Mouse (Mus musculus) heart, adult 18-20 months (tissue): ENCODE results near the gene Ptpn6. TPM values are rescaled to one million over a fixed set of nuclear protein-coding genes. Genes with fewer than 3 reads are reported as not detected.
A peak's percentile ranks its signal among the peaks of the same experiment; 100 is the strongest.

Source experiments
- DNase-seq, 2 experiments: peaks; one replicate each; pipeline ENCODE4 v3.0.0; 2021 to 2022; ENCODE audit warnings: mixed read lengths in 1 of 2
- total RNA-seq, 2 experiments: library from RNA; stranded (reverse); gene quantifications; 2 replicates each; pipeline ENCODE4 v1.2.3; 2021

Gene Ptpn6
- total RNA-seq, 2 experiments from 2014 or later: 3.0 to 12.9 TPM

DNA sequence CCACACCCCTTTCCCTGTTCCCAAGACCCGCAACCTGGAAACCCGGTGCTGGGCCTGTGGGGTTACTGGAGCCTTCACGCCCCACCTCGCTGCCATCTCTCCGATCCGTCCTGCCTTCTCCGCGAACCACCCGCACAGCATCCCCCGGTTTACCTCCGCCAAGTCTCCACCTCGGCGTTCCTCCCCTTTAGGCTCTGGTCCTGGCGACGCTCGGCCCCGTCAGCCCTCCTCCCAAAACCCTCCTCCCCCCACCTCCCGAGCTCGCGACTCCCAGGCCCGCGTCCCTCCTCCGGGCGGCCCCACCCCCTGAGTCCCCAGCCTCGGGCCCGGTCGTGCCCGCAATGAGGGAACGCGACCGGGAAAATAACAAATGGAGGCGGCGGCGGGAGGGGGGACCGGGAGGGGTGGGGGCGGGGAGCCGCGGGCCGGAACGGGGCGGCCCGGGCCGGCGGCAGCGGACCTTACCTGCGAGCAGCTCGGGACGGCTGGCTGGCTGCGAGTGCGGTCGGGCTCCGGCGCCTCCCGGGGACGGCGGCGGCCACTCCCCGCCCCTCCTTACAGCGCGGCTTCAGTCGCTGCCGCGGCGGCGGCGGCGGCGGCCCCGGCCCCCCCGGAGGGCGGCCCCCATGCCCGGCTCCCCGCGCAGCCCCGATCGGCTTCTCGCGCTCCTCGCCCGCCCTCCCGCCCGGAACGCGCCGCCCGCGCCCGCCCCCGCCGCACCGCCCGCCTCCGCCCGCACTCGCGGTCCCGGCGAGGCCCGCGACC is 17.5 kb upstream of the Ptpn6 start, which contains the start of the genes Gm45234 and Atn1:
Gene Gm45234 (minus strand): TSS at position 191 of the 765 bp plus-strand sequence.
Gene Atn1 (minus strand): TSS at position 694 of the 765 bp plus-strand sequence.
- DNase-seq: peak; percentile 81 to 87

DNA sequence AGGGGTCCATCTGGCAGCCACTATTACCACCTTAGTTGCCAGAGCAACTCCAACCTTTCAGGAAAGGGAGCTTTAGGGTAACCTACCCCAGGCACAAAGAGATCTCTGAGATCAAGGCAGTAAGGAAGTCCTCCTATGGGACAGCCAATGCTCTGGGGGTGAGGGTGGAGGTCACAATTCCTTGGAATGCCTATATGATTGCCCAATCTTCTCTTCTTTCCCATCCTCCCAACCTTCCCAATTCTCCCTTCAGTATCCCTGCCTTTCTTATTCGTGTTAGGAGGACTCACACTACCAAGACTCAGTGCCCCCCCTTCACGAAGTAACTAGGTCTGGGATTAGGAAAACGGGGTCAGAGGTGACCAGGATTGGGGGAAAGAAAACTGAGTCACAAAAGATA is 16.8 kb upstream of the Ptpn6 start:
- DNase-seq: peak in 1 of 2 experiments; percentile 32

- DNase-seq: no peak
Measured at GRCm38 (mm10) chr6:124753861-124754260, 15.3 kb upstream of the Ptpn6 start.

DNA sequence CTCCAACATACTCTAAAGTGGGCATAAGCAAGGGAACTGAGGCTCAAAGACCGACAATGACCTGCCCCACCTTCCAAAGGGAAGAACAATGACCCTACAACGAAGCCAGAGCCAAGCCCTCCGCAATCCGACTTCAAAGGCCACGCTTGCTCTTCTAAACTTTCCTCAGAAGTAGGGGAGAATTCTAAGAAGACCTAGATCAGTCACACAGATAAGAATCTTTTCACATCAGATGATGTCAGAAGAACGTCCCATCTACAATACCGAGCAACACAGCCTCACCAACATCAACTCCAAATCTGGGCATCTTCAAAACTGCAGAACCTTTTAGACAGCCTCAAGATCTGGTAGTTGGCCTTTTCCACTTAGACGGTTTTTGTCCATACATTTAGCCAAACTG is 11.9 kb upstream of the Ptpn6 start:
- DNase-seq: no peak

DNA sequence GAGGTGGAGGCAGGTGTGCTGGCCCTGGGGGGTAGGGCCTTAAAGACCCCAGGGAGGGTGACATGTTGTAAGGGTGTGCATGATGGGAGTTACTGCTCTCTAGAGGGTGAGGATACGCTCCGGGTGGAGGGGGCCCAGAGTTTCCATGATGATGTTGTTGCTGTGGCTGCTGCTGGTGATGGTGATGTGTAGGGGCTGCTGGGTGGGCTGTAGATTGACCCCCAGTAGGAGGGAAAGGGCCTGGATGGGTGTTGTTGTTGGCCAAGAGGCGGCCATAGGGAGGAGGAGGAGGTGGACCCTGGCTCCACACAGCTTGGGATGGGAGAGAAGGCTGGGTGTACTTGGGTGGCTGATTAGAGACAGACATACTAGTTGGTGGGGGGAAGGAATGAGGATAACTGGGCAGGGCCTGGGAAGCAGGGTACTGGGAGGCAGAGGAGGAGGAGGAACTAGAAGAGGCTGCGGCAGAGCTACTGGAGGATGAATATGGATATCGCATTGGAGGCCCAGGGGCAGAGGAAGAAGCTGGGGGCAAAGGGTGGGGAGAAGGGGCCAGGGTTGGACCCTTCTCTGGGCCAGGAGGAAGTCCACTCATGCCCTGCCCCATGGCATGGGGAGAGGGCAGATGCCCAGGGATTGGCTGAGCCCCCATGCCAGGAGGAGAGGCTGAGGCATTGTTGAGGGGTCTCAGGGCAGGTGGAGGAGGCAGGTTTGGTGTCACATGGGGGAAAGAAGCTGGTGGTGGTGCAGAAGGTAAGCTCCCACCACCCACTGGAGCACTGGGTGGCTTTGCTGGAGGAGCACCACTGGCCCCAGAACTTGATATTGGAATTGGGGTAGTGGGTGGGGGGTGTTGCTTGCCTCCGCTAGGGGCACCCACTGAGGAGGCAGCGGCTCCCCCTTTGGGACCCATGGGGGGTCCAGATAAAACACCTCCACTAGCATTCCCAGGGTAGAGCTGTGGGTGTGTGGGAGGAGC is 8.4 kb upstream of the Ptpn6 start:
- no peak for DNase-seq

- DNase-seq: peak in 1 of 2 experiments; percentile 38
Measured at GRCm38 (mm10) chr6:124746296-124746605, 7.7 kb upstream of the Ptpn6 start.

- peak; percentile 94 to 95 for DNase-seq
Measured at GRCm38 (mm10) chr6:124745490-124746295, 7.2 kb upstream of the Ptpn6 start.

DNA sequence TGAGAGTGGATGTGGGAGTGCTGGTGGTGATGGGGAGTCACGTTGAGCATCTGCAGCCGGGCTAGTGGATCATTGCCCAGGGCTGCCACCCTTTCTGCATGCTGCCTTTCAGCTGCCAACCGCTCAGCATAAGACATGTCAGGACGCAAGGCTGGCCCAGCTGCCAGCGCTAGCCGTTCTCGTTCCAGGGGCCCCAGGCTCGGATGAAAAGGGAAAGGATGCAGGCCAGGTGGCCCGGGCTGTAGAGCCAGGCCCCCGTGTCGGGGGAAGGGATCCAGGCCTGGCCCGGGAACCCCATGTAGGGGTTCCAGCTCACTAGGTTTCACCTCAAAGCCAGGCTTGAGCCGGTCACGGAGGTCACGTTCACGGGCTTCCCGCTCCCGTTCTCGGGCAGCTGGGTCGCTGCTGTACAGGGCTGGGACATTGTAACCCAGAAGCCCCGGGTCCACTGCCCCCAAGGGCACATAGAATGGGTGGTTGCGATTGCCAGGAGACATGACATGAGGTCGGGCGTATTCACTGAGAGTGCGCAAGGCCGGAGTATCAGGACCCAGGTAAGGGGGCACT is 6.3 kb upstream of the Ptpn6 start:
- no peak for DNase-seq

- DNase-seq: no peak
Measured at GRCm38 (mm10) chr6:124743647-124744046, 5.1 kb upstream of the Ptpn6 start.

- no peak for DNase-seq
Measured at GRCm38 (mm10) chr6:124742839-124743514, 4.5 kb upstream of the Ptpn6 start.

DNA sequence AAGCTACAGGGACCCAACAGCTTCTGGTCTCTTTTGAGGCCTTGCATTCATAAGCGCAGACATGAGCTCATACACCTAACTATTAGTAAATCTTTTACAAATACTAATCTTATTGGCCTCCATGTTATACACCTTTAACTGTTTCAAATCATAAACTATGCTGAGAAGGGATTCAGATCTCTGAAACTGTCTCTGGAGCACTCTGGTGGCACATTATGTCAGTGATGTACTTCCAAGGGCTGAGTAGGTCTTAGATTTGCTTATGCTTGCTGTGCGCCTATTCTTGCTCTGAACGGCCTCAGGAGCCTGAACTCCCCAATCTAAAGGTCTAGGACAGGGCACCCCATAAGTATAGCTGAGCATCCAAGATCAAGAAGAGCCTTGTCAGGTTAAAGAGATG is 3.3 kb upstream of the Ptpn6 start:
- no peak for DNase-seq

- DNase-seq: peak; percentile 92 to 93
Measured at GRCm38 (mm10) chr6:124740888-124741761, 2.6 kb upstream of the Ptpn6 start, which contains the start of gene Grcc10. TSS of gene Grcc10 (minus strand) at chr6:124741374.

- DNase-seq: peak in 1 of 2 experiments; percentile 71
Measured at GRCm38 (mm10) chr6:124740211-124740887, 1.8 kb upstream of the Ptpn6 start.

DNA sequence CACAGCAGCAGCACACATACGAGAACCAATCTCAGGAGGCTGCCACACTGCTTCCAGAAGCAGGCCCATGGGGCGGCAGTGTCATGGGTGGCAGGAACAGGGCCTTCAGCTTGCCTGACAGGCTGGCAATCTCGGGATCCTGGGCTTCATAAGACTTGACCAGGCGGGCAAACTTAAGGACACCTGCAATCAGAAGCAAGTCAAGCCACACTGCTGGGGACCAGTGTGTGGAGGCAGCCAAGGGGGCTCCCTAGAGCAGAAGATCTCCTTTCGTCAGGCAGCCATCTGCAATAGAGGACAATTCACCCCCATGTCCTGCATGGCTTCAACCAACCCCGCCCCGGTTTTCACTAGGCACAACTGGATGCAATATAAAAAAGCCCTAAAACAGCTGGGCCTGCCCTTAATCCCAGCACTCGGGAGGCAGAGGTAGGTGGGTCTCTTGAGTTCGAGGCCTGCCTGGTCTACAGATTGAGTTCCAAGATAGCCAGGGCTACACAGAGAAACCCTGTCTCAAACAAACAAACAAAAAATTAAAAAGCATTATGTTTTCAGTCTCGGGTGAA is 800 bp upstream of the Ptpn6 start:
- no peak for DNase-seq

DNA sequence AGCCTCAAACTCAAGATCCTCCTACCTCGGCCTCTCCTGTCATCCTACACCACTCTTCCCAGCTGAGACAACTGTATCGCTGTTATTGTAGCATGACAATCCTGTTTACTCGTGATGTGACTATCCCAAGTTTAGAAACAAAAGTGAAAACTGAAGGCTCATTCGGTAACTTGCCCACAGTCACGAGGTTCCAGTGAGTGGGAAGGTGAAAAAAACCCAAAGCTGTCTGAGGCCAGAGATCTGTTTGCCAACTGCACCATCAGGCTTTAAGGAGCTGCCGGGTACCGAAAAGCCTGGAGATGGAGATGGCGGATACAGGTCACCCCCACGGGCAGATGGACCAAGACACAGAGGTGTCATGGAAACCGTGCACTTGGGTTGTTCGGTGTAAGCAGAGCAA is 1.5 kb downstream of the Ptpn6 start:
- no peak for DNase-seq

DNA sequence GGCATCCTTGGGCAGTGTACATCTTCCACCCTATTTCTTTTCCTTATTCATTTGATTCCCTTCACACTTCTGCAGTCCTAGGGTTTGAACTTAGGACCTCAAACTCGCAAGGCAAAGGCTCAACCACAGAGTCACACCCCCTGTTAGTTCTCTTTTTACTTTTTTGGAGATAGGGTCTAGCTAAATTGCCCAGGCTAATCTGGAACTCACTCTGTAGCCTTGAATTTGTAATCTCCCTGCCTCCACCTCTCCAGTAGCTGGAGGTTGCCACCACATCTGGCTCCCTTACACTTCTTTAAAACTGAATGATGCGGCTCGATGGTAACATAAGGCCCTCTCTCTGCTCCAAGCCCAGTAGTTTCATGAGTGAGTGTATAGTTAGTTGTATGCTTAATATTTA is 4.1 kb downstream of the Ptpn6 start:
- DNase-seq: no peak

DNA sequence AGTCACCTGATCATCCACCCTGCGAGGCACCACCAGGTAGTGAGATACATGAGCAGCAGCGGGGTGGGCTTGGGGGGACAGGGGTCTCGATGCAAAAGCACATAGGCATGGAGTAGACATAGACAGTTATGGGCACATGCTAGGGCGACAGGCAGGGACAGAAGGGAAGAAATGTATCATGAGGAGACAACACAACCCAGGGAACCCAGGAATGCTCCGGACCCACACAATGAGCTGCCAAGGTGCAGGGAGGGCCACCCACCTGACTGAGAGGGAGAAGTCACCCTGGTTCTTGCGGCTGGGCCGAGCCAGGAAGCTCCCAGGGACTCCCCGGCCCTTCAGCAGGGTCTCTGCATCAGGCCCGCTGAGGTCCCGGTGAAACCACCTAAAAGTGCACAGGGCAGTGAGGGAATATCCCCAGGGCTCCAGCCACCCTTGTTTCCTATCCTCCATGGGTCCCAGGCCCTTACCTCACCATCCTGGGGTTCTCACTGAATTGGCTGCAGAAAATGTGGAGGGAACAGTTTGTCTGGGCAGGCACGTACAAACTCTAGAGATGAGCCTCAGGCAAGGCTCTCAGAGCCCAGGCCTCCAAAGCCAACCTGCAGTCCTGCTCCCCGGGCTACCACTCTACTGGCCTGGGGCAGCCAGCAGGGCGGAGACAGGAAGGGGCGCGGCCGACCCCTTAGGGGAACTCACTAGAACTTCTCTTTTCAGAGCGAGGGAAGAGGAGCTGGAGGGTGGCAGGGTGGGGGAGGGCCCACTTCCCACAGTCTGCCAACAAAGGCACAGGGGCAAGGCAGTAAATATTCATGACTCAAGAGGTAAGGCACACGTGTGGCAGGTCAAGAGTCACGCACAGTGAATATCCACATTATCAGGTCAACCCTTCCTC is 5.8 kb downstream of the Ptpn6 start:
- peak; percentile 49 to 83 for DNase-seq

DNA sequence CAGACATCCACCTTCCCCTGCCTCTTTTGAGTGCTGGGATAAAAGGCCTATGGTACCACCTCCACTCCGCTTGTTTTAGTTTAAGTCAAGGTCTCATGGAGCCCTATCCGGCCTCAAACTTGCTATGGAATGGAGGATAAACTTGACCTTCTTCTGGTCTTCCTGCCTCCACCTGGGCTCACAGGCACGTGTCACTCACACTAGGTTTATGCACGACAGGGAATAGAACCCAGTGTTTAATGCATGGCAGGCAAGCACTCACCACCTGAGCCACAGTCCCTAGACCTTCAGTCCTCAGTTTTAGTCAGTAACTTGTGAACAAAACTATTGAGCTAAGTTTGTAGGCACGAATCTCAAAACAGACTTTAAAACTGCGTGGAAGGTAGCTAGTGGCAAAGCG is 7.5 kb downstream of the Ptpn6 start:
- DNase-seq: no peak
